Mouse (Mus musculus) lung, postnatal 0 days (tissue): ENCODE measurements around the gene Gtf2h2.

Experiments used
- CTCF ChIP-seq: IDR thresholded peaks from 2 replicates; pipeline ENCODE4 v1.5.1; 2016; ENCODE audit warnings: antibody characterized with exemption, mild to moderate bottlenecking
- EP300 ChIP-seq: IDR thresholded peaks from 2 replicates; pipeline ENCODE4 v1.6.1; 2016; ENCODE audit warnings: antibody characterized with exemption, mild to moderate bottlenecking, control low read depth

GRCm38 (mm10) chr13:100511146-100511859, 18.9 kb upstream of the Gtf2h2 start:
- TF ChIP-seq CTCF: no peak
- peak; percentile 90 for TF ChIP-seq EP300
